Mouse (Mus musculus) intestine, embryonic 14.5 days (tissue): ENCODE measurements around the gene Grtp1. TPM values are rescaled to one million over a fixed set of nuclear protein-coding genes. Genes with fewer than 3 reads are reported as not detected.

ENCODE experiments used
- ATAC-seq: fragments of 200-750 bp; cut with Nextera tagmentation; replicated peaks from 2 replicates; pipeline ENCODE4 v1.8.0; 2017; ENCODE audit warnings: low read depth, moderate number of reproducible peaks, moderate TSS enrichment, moderate library complexity; ENCODE audit not compliant: low FRiP score, low TSS enrichment
- DNase-seq: peaks from one replicate; pipeline ENCODE4 v3.0.0-alpha.2; 2018; ENCODE audit warnings: low spot score
- H3K27ac ChIP-seq: fragments of 300-500 bp; sonication (generic); 2 replicates; pipeline ENCODE4 v1.5.1; 2014; ENCODE audit warnings: low read depth, mild to moderate bottlenecking, control low read depth
- H3K27me3 ChIP-seq: fragments of 300-500 bp; sonication (generic); replicated peaks from 2 replicates; pipeline ENCODE4 v1.6.1; 2014; ENCODE audit warnings: low read length, control low read depth; ENCODE audit not compliant: control insufficient read depth, insufficient read depth
- H3K36me3 ChIP-seq: fragments of 300-500 bp; sonication (generic); 2 replicates; pipeline ENCODE4 v1.6.1; 2014; ENCODE audit warnings: low read length, control low read depth; ENCODE audit not compliant: control insufficient read depth, insufficient read depth
- H3K4me1 ChIP-seq: fragments of 300-500 bp; sonication (generic); replicated peaks from 2 replicates; pipeline ENCODE4 v1.6.1; 2014; ENCODE audit warnings: low read length, control low read depth, mixed read lengths; ENCODE audit not compliant: control insufficient read depth, insufficient read depth
- H3K4me2 ChIP-seq: fragments of 300-500 bp; sonication (generic); 2 replicates; pipeline ENCODE4 v1.6.1; 2014; ENCODE audit warnings: low read length
- H3K4me3 ChIP-seq: fragments of 300-500 bp; sonication (generic); 2 replicates; pipeline ENCODE4 v1.5.1; 2014; ENCODE audit warnings: low read depth, low read length, control low read depth, mixed read lengths
- H3K9ac ChIP-seq: fragments of 300-500 bp; sonication (generic); 2 replicates; pipeline ENCODE4 v1.6.1; 2014; ENCODE audit warnings: mild to moderate bottlenecking, low read length
- H3K9me3 ChIP-seq: fragments of 300-500 bp; sonication (generic); 2 replicates; pipeline ENCODE4 v1.6.1; 2016; ENCODE audit warnings: low read length, control low read depth; ENCODE audit not compliant: control insufficient read depth
- WGBS: fragments of 180-500 bp; shearing (Covaris S2); extraction: QIAGEN DNeasy Blood & Tissue Kit; methylation state at CpG from one replicate; pipeline ENCODE4 v1.1.7; 2014; 5-methylcytosine and 5-hydroxymethylcytosine counted together
- polyA plus RNA-seq: library from polyadenylated mRNA; unstranded; fragments of >200 nt; fragmentation: Nextera tagmentation; extraction: Ambion mirVana; gene quantifications from 2 replicates; pipeline ENCODE4 v1.2.1, GENCODE M21; 2014

The Grtp1 gene
- polyA plus RNA-seq, 1 experiment from 2014 or later, result 49.1 TPM

- no peaks in the 10 kb centered on the region for H3K4me1 ChIP-seq
- DNase-seq, result no peak
- WGBS, result 78% methylated on average over 9 of the region's 9 CpGs
- H3K27me3 ChIP-seq, result no peaks in the 10 kb centered on the region
- H3K36me3 ChIP-seq, result 0 out of 2 replicates have a peak, but pooled peaks cover 5% of the 10 kb centered on the region
- no peak overlapping the region for H3K4me3 ChIP-seq
- no peaks in the 10 kb centered on the region for H3K9me3 ChIP-seq
- no peak overlapping the region for H3K4me2 ChIP-seq
- ATAC-seq, result no peak
- no peak overlapping the region for H3K27ac ChIP-seq
- no peak overlapping the region for H3K9ac ChIP-seq
These were observed 13.2 kb downstream of the Grtp1 start for GRCm38 (mm10) chr8:13187229-13187628.

DNA sequence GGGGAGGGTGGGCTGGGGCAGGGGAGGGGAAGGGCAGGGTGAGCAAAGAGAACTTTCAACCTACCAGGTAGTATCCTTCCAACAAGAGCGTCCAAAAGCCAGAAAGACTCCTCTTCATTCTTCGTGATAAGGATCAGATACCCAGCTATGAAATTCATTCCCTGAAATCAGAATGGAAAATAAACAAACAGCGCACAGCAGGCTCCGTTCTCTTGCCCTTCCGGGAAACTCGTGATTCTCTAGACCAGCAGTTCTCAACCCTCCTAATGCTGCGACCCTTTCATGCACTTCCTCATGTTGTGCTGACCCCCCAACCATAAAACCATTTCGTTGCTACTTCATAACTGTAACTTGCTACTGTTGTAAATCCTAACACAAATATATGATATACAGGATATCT is 13.6 kb downstream of the Grtp1 start:
- no peak overlapping the region for H3K27ac ChIP-seq
- no peaks in the 10 kb centered on the region for H3K4me1 ChIP-seq
- 77% methylated on average over 8 of the region's 8 CpGs for WGBS
- no peaks in the 10 kb centered on the region for H3K9me3 ChIP-seq
- H3K36me3 ChIP-seq, result 0 out of 2 replicates have a peak, but pooled peaks cover 5% of the 10 kb centered on the region
- DNase-seq (no peak), ATAC-seq (no peak)
- H3K27me3 ChIP-seq, result no peaks in the 10 kb centered on the region
- no peak overlapping the region for H3K4me3 ChIP-seq
- H3K4me2 ChIP-seq, result no peak overlapping the region
- no peak overlapping the region for H3K9ac ChIP-seq

DNA sequence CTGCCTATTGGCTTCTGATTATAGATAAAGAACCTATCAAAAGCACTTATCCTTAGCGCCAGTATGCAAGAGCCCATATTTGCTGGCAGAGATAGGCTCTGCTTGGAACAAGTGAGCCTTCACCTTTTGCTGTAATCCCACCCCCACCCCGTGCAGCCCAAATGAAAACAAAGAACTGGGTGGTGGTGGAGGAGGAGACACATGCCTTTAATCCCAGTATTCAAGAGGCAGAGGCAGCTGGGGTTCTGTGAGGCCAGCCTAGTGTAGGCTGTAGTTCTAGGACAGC is 18.8 kb downstream of the Grtp1 start:
- no peak overlapping the region for H3K9ac ChIP-seq
- H3K9me3 ChIP-seq, result no peaks in the 10 kb centered on the region
- DNase-seq, result no peak
- H3K27me3 ChIP-seq, result no peaks in the 10 kb centered on the region
- WGBS, result 58% methylated on average over 2 of the region's 2 CpGs
- H3K4me3 ChIP-seq, result no peak overlapping the region
- peaks cover 19% of the 10 kb centered on the region for H3K36me3 ChIP-seq
- no peak overlapping the region for H3K27ac ChIP-seq
- no peak for ATAC-seq
- no peak overlapping the region for H3K4me2 ChIP-seq
- H3K4me1 ChIP-seq, result no peaks in the 10 kb centered on the region

DNA sequence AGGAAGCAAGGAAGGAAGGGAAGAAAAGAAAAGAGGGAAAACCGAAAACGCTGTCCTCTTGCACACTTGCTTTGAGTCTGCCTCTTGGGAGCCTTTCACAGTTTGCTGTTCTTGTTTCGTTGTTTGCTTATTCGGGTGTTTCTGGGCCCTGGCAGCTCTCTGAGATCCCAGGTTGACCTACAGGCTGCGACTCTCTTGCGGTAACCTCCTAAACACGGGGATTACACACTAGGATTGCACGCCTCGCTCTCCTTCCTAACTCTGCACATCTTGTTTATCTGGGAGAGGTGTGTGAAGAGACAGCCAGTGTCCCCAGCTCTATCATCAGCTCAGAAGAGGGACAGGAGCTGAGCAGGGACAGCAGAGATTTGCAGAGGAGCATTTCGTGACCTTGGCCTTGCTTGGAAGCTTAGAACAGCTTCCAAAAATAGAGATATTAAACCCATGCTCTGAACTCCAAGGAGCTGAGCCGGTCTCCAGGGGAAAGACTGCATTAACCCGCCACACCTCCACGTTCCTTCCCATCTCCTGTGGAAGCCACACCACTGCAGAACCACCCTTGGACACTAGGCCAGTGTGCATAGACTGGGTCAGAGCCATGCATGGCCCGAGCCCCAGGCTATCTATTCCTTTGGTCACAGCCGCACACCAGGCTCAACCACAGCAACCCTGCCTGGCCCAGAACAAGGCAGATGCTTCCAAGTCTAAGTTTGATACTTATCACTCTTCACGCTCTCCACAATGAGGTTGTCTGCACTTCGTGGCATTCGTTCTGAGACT is 19.3 kb downstream of the Grtp1 start:
- no peak overlapping the region for H3K9ac ChIP-seq

GRCm38 (mm10) chr8:13180408-13180807 is 20.0 kb downstream of the Grtp1 start:
- Histone ChIP-seq H3K27me3 (no peaks in the 10 kb centered on the region), H3K4me1 (no peaks in the 10 kb centered on the region), H3K4me3 (no peak overlapping the region), H3K9me3 (no peaks in the 10 kb centered on the region), H3K36me3 (peaks cover 32% of the 10 kb centered on the region), H3K9ac (no peak overlapping the region), H3K4me2 (no peak overlapping the region), H3K27ac (no peak overlapping the region)
- ATAC-seq, result no peak
- WGBS, result 82% methylated on average over 9 of the region's 9 CpGs
- DNase-seq, result no peak

More for the DNA sequence above, 19.3 kb downstream of the Grtp1 start:
- H3K36me3 ChIP-seq, result peaks cover 25% of the 10 kb centered on the region
- 82% methylated on average over 18 of the region's 18 CpGs for WGBS
- no peaks in the 10 kb centered on the region for H3K9me3 ChIP-seq
- ATAC-seq (no peak), DNase-seq (no peak)
- no peaks in the 10 kb centered on the region for H3K4me1 ChIP-seq
- H3K4me2 ChIP-seq, result no peak overlapping the region
- H3K4me3 ChIP-seq, result no peak overlapping the region
- no peaks in the 10 kb centered on the region for H3K27me3 ChIP-seq
- H3K27ac ChIP-seq, result no peak overlapping the region

DNA sequence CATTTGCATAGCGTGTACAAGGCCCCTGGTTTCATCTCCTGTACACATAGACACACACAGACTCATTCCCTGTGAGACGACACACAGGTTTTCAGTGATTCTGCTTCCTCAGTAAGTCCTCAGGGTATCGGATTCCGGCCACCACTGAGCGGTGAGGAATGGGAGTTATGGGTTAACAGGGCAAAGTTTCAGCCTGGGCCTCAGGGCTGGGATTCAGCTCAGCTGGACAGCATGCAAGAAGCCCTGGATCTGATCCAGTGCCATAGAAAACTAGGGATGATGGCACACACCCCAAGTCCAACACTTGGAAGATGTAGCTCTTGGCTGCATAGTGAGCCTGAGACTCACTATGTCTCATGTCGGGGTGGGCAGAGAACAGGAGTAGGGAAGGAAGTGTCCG is 20.5 kb downstream of the Grtp1 start:
- no peak overlapping the region for H3K4me2 ChIP-seq
- peaks cover 36% of the 10 kb centered on the region for H3K36me3 ChIP-seq
- H3K4me1 ChIP-seq, result no peaks in the 10 kb centered on the region
- no peaks in the 10 kb centered on the region for H3K9me3 ChIP-seq
- DNase-seq (no peak), ATAC-seq (no peak)
- no peak overlapping the region for H3K9ac ChIP-seq
- WGBS, result 80% methylated on average over 7 of the region's 7 CpGs
- H3K27ac ChIP-seq, result no peak overlapping the region
- H3K4me3 ChIP-seq, result no peak overlapping the region
- no peaks in the 10 kb centered on the region for H3K27me3 ChIP-seq

DNA sequence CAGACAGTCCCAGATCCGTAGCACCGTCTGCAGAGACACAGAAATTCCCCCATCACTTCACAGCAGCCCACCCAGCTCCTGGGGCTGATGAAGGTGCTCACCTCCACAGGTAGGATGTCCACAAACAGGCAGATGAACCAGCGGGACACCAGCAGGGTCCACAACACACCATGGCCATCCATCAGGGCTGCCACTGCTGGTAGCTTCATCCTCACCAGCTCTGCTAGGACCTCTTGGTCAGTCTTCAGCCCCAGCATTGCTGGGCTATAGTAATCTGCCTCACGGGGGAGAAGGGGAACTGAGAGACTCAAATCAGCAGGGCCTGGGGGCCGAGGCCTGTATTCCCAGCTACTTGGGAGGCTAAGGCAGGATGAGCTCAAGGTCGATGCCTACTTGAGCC is 20.9 kb downstream of the Grtp1 start:
- Histone ChIP-seq H3K27me3 (no peaks in the 10 kb centered on the region), H3K4me3 (no peak overlapping the region), H3K4me2 (no peak overlapping the region), H3K36me3 (peaks cover 41% of the 10 kb centered on the region), H3K9me3 (no peaks in the 10 kb centered on the region), H3K4me1 (no peaks in the 10 kb centered on the region), H3K9ac (no peak overlapping the region), H3K27ac (no peak overlapping the region)
- DNase-seq, result no peak
- WGBS, result 69% methylated on average over 6 of the region's 6 CpGs
- no peak for ATAC-seq

- ATAC-seq (no peak), DNase-seq (no peak)
- H3K4me3 ChIP-seq, result no peak overlapping the region
These were observed 22.3 kb downstream of the Grtp1 start for GRCm38 (mm10) chr8:13178137-13178536.

GRCm38 (mm10) chr8:13177173-13177852 is 23.1 kb downstream of the Grtp1 start:
- Histone ChIP-seq H3K27ac (no peak overlapping the region), H3K9me3 (no peaks in the 10 kb centered on the region), H3K9ac (no peak overlapping the region), H3K36me3 (peaks cover 57% of the 10 kb centered on the region), H3K27me3 (no peaks in the 10 kb centered on the region), H3K4me2 (no peak overlapping the region), H3K4me1 (no peaks in the 10 kb centered on the region), H3K4me3 (no peak overlapping the region)
- no peak for DNase-seq
- 91% methylated on average over 7 of the region's 7 CpGs for WGBS
- no peak for ATAC-seq

More at GRCm38 (mm10) chr8:13178137-13178536, 22.3 kb downstream of the Grtp1 start:
- H3K4me2 ChIP-seq, result no peak overlapping the region
- H3K9me3 ChIP-seq, result no peaks in the 10 kb centered on the region
- H3K4me1 ChIP-seq, result no peaks in the 10 kb centered on the region
- H3K9ac ChIP-seq, result no peak overlapping the region
- WGBS, result 92% methylated on average over 5 of the region's 5 CpGs
- no peak overlapping the region for H3K27ac ChIP-seq
- no peaks in the 10 kb centered on the region for H3K27me3 ChIP-seq
- peaks cover 54% of the 10 kb centered on the region for H3K36me3 ChIP-seq
